Mouse (Mus musculus) ES-Bruce4 (cell line): ENCODE measurements at regions not wholly inside any gene's neighbourhood (a gene's known extent, or its start where the extent isn't known, plus 50 kb on each side); places are given as distances from the start of the nearest gene placed in this dataset.

Experiments
- CTCF ChIP-seq: IDR thresholded peaks from one replicate; pipeline ENCODE4 v1.8.1; 2011; ENCODE audit warnings: low read depth, low read length
- POLR2A ChIP-seq: IDR thresholded peaks from one replicate; pipeline ENCODE4 v1.8.1; 2011; ENCODE audit warnings: low read length; ENCODE audit not compliant: insufficient read depth

- no peak for TF ChIP-seq CTCF
- no peak for TF ChIP-seq POLR2A
Measured at GRCm38 (mm10) chr5:103305716-103306447, 94.7 kb upstream of the Mapk10 start.
